Mouse (Mus musculus): Measurements from ENCODE around the gene Abcc2. TPM values are rescaled to one million over a fixed set of nuclear protein-coding genes. Genes with fewer than 3 reads are reported as not detected.

Gene Abcc2
- total and polyA plus RNA-seq, 2 experiments from 2014 or later: 0.05 to 0.08 TPM

DNA sequence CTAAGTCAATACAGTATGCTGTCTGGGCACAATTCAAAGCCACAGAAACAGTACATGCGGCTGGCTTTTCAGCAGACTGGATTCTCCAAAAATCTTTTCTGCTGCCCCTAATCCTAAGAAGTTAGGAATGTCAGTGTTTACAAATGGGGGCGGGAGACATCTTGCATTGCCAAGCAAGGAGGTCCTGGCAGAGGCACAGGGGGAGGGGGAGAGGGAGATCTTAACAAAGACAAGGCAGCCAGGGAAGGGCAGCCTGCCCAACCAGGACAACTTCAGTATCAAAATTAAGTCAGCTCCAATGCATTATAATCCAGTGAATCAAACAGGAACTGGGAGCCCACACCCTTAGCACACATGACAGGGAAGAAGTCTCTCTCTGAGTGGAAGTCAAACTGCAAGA lies 94.0 kb downstream of the Abcc2 start:
- WGBS: 27% methylated on average over 2 of the region's 2 CpGs

DNA sequence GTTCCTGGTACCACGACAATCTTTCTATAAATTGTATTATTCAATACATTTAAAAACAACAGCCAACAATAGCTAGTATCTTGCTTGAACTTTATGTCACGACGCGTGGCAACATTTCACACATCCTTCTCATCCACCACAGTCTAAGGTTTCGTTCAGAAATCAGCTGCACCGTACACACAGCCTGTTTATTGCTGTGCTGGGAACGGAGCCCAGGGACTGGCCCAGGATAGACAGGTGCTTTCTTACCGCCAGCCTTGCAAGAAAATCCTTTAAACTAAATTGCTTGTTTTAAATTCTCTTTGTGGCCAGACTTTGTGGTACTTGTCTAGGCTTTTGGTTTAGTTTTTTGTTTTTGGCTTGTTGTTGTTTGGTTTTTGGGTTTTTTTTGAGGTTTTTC lies 95.4 kb downstream of the Abcc2 start:
- no peak for TF ChIP-seq CTCF (IDR thresholded peaks at IDR 0.05; ENCODE audit: low read depth)
- DNase-seq (ENCODE audit: low spot score): no peak
- no peak for ATAC-seq
- WGBS: 69% methylated on average over 8 of the region's 8 CpGs
- Histone ChIP-seq H3K36me3 (ENCODE audit: insufficient read depth, low read length) (0 out of 2 replicates have a peak, but pooled peaks cover 11% of the 10 kb centered on the region), H3K27me3 (ENCODE audit: insufficient read depth, low read length) (no peaks in the 10 kb centered on the region), H3K4me1 (ENCODE audit: insufficient read depth, low read length) (no peaks in the 10 kb centered on the region; the same call in none of the 2 replicates), H3K4me2 (ENCODE audit: low read depth, low read length) (no peak overlapping the region), H3K9ac (replicated peaks; ENCODE audit: low read length) (no peak overlapping the region), H3K9me3 (ENCODE audit: low read length) (no peaks in the 10 kb centered on the region), H3K4me3 (ENCODE audit: low read length) (no peak overlapping the region), H3K27ac (no peak overlapping the region)

More for the DNA sequence above, 94.0 kb downstream of the Abcc2 start:
- Histone ChIP-seq H3K4me2 (ENCODE audit: low read depth, low read length) (no peak overlapping the region), H3K36me3 (ENCODE audit: insufficient read depth, low read length) (peaks cover 18% of the 10 kb centered on the region; the same call in 1 of the 2 replicates), H3K27me3 (ENCODE audit: insufficient read depth, low read length) (no peaks in the 10 kb centered on the region), H3K9me3 (ENCODE audit: low read length) (no peaks in the 10 kb centered on the region), H3K9ac (replicated peaks; ENCODE audit: low read length) (no peak overlapping the region), H3K4me1 (ENCODE audit: insufficient read depth, low read length) (no peaks in the 10 kb centered on the region; the same call in none of the 2 replicates), H3K27ac (no peak overlapping the region), H3K4me3 (ENCODE audit: low read length) (no peak overlapping the region)
- ATAC-seq: no peak
- DNase-seq (ENCODE audit: low spot score): peak; percentile 67
- no peak for TF ChIP-seq CTCF (IDR thresholded peaks at IDR 0.05; ENCODE audit: low read depth)

DNA sequence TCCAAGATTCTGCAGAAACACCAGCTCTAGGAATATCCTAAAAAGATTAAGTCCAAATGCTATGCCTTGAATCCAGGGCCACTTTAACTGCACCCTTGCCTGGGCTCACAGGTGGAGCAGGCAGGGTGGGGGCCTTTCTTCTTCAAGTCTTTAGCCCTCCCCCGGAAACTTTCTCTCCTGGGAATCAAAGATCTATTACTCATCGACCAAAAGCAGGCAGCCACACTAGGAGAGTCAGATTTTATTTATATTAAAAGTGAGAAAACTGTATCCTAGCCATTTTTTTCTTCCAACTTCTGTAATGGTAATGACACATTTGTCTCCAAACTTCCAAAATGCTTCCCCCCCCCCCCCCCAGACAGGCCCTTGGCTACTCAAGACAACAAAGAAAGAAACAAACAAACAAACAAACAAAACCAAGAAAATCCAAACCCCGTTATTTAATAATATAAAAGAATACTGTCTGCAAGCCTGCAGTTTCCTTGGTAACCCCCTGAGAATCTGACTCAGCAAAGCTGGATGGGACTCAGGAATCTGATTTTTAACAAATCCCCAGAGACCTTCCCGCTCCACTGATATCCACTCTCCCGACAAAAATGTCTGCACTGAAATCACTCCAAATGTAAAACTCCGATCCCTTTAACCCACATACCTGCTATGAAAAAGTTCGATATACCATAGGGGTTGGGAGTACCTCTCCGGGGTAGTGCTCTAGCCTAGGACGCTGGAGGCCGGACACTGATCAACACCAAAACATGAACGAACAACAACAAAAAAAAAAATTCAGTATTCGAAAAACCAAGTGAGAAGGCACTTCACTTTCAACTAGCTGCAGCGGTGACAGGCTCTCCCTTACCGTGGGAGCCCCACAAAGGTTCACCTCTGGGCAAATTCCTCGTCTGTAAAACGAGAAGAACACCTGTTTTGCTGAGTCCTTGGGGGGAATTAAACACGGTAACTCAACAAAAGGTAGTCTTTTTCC lies 96.4 kb downstream of the Abcc2 start:
- DNase-seq (ENCODE audit: low spot score): peak; percentile 65
- WGBS: 5% methylated on average over 17 of the region's 17 CpGs

DNA sequence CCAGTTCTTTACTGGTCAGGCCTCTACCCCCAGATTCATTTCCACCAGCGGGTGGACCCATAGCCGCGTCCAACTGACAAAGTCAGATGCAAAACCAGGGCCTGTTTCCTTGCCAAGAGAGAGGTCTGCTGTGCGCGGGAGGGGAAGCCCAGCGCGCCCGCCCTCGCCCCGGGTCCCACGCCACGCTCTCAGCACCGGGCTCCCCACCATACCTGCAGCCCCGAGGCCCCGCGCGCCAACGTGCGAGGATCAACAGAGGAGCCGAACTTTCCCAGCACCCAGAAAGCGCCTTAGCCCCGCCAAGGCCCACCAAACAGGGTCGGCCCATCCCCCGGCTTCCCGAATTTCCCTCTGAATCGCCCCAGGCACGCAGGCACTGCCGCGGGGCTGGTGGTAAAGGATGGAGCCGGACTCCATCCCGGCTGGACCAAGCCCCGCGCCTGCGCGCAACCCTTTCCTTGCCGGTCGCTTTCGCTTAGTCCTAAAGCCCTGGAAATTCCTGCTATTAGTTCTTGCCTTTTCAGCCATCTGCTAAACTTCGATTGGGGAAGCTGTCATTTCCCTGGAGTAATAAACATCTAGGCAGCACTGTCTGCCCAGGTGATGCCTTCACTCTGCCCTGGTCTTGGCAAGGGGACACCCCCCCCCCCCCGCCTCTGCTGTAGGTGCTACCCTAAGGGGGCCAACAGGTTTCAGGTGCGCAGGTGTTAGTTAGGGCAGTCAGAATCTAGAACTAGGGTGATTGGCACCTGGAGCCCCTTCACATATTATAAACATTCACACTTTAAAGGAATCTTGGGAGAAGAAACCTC lies 97.6 kb downstream of the Abcc2 start:
- peak overlapping the region; percentile 66 for H3K9ac ChIP-seq (replicated peaks; ENCODE audit: low read length)
- peak overlapping the region; percentile 77 for H3K4me2 ChIP-seq (ENCODE audit: low read depth, low read length)
- DNase-seq (ENCODE audit: low spot score): peak; percentile 93
- peak overlapping the region; percentile 86 for H3K27ac ChIP-seq
- peak; percentile 93 for ATAC-seq
- no peaks in the 10 kb centered on the region for H3K9me3 ChIP-seq (ENCODE audit: low read length)
- no peaks in the 10 kb centered on the region for H3K27me3 ChIP-seq (ENCODE audit: insufficient read depth, low read length)
- peak; percentile 21; the same call in 1 of the 2 replicates for TF ChIP-seq CTCF (IDR thresholded peaks at IDR 0.05; ENCODE audit: low read depth)
- H3K4me3 ChIP-seq (ENCODE audit: low read length): peak overlapping the region; percentile 77
- no peaks in the 10 kb centered on the region for H3K36me3 ChIP-seq (ENCODE audit: insufficient read depth, low read length)
- WGBS: 1% methylated on average over 41 of the region's 41 CpGs
- H3K4me1 ChIP-seq (ENCODE audit: insufficient read depth, low read length): no peaks in the 10 kb centered on the region; the same call in none of the 2 replicates

More for the DNA sequence above, 96.4 kb downstream of the Abcc2 start:
- Histone ChIP-seq H3K4me1 (ENCODE audit: insufficient read depth, low read length) (no peaks in the 10 kb centered on the region; the same call in none of the 2 replicates), H3K27ac (peak overlapping the region; percentile 86), H3K27me3 (ENCODE audit: insufficient read depth, low read length) (no peaks in the 10 kb centered on the region), H3K4me2 (ENCODE audit: low read depth, low read length) (peak overlapping the region; percentile 77), H3K9ac (replicated peaks; ENCODE audit: low read length) (peak overlapping the region; percentile 66), H3K4me3 (ENCODE audit: low read length) (peak overlapping the region; percentile 77), H3K36me3 (ENCODE audit: insufficient read depth, low read length) (0 out of 2 replicates have a peak, but pooled peaks cover under 1% of the 10 kb centered on the region), H3K9me3 (ENCODE audit: low read length) (no peaks in the 10 kb centered on the region)
- TF ChIP-seq CTCF (IDR thresholded peaks at IDR 0.05; ENCODE audit: low read depth): no peak
- ATAC-seq: no peak

DNA sequence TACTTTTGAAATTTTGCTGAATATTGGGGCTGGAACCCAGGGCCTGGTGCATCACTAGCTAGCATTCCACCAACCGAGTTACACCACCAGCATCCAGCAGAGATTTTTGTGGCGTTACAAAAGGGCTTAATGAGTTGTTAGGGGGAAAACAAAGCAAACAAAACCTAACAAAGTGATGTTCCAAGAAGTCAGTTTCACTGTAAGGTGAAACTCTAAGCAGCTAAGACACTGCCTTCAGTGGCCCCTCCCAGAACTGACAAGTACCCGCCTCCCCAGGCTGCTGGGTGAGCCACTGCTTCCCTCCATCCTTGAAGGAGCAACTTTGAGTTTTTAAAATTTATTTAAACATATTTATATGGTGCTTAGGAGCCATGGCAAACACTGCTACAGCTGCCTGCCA lies 98.4 kb downstream of the Abcc2 start:
- Histone ChIP-seq H3K27me3 (ENCODE audit: insufficient read depth, low read length) (no peaks in the 10 kb centered on the region), H3K27ac (no peak overlapping the region), H3K36me3 (ENCODE audit: insufficient read depth, low read length) (no peaks in the 10 kb centered on the region), H3K4me2 (ENCODE audit: low read depth, low read length) (no peak overlapping the region; the same call in 1 of the 2 replicates), H3K4me1 (ENCODE audit: insufficient read depth, low read length) (no peaks in the 10 kb centered on the region; the same call in none of the 2 replicates), H3K9me3 (ENCODE audit: low read length) (no peaks in the 10 kb centered on the region), H3K9ac (replicated peaks; ENCODE audit: low read length) (no peak overlapping the region), H3K4me3 (ENCODE audit: low read length) (no peak overlapping the region)
- 19% methylated on average over 3 of the region's 3 CpGs for WGBS
- ATAC-seq (no peak), DNase-seq (ENCODE audit: low spot score) (no peak)
- TF ChIP-seq CTCF (IDR thresholded peaks at IDR 0.05; ENCODE audit: low read depth): no peak

DNA sequence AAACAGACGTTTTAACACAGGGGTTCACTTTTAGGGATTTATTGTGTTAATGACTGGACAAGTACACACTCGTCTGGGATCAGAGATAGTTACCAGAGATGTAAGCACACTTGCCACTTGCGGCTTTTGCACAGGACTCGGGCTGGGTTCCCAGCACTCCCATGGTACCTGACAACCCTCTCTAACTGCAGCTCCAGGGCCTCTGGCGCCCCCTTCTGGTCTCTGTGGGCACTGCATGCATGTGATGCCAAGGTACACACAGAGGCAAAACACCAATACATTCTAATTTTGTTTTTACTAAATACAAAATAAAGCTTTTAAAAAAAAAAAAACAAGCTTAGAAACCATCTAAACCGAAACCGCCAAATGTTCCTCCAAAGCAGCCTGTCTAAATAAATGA lies 99.6 kb downstream of the Abcc2 start:
- peak; percentile 45 for TF ChIP-seq CTCF (IDR thresholded peaks at IDR 0.05; ENCODE audit: low read depth)
- no peaks in the 10 kb centered on the region for H3K36me3 ChIP-seq (ENCODE audit: insufficient read depth, low read length)
- no peaks in the 10 kb centered on the region for H3K27me3 ChIP-seq (ENCODE audit: insufficient read depth, low read length)
- no peak overlapping the region for H3K9ac ChIP-seq (replicated peaks; ENCODE audit: low read length)
- no peak overlapping the region for H3K4me2 ChIP-seq (ENCODE audit: low read depth, low read length)
- DNase-seq (ENCODE audit: low spot score): no peak
- 86% methylated on average over 7 of the region's 7 CpGs for WGBS
- H3K4me3 ChIP-seq (ENCODE audit: low read length): no peak overlapping the region
- ATAC-seq: no peak
- no peak overlapping the region for H3K27ac ChIP-seq
- no peaks in the 10 kb centered on the region for H3K9me3 ChIP-seq (ENCODE audit: low read length)
- H3K4me1 ChIP-seq (ENCODE audit: insufficient read depth, low read length): no peaks in the 10 kb centered on the region; the same call in none of the 2 replicates
